Mouse (Mus musculus) intestine, postnatal 0 days (tissue): ENCODE measurements at regions not wholly inside any gene's neighbourhood (a gene's known extent, or its start where the extent isn't known, plus 50 kb on each side); places are given as distances from the start of the nearest gene placed in this dataset.

ENCODE experiments used
- ATAC-seq: fragments of 200-750 bp; cut with Nextera tagmentation; 2 replicates; pipeline ENCODE4 v1.8.0; 2017; ENCODE audit warnings: mild to moderate bottlenecking, moderate TSS enrichment, moderate library complexity
- H3K27ac ChIP-seq: fragments of 300-500 bp; sonication (generic); 2 replicates; pipeline ENCODE4 v1.5.1; 2014; ENCODE audit warnings: mild to moderate bottlenecking, low read depth, low read length, moderate library complexity
- H3K27me3 ChIP-seq: fragments of 300-500 bp; sonication (generic); replicated peaks from 2 replicates; pipeline ENCODE4 v1.6.1; 2014; ENCODE audit warnings: low read length, mixed read lengths; ENCODE audit not compliant: control insufficient read depth, insufficient read depth
- H3K36me3 ChIP-seq: fragments of 300-500 bp; sonication (generic); 2 replicates; pipeline ENCODE4 v1.6.1; 2014; ENCODE audit warnings: mild to moderate bottlenecking, moderate library complexity; ENCODE audit not compliant: control insufficient read depth, insufficient read depth
- H3K4me1 ChIP-seq: fragments of 300-500 bp; sonication (generic); replicated peaks from 2 replicates; pipeline ENCODE4 v1.6.1; 2014; ENCODE audit warnings: antibody characterized with exemption, low read length, mixed read lengths; ENCODE audit not compliant: control insufficient read depth, insufficient read depth
- H3K4me2 ChIP-seq: fragments of 300-500 bp; sonication (generic); replicated peaks from 2 replicates; pipeline ENCODE4 v1.6.1; 2014; ENCODE audit warnings: low read depth, mild to moderate bottlenecking, moderate library complexity
- H3K4me3 ChIP-seq: fragments of 300-500 bp; sonication (generic); 2 replicates; pipeline ENCODE4 v1.5.1; 2014; ENCODE audit warnings: low read depth, low read length
- H3K9ac ChIP-seq: fragments of 300-500 bp; sonication (generic); 2 replicates; pipeline ENCODE4 v1.6.1; 2014; ENCODE audit warnings: mild to moderate bottlenecking, low read depth, low read length
- H3K9me3 ChIP-seq: fragments of 300-500 bp; sonication (generic); 2 replicates; pipeline ENCODE4 v1.6.1; 2016; ENCODE audit warnings: mixed run types; ENCODE audit not compliant: control insufficient read depth
- CTCF ChIP-seq: sonication (generic); IDR thresholded peaks from 2 replicates; pipeline ENCODE4 v1.5.1; 2016; ENCODE audit warnings: low read depth, mild to moderate bottlenecking, control low read depth, antibody characterized with exemption, moderate library complexity
- WGBS: fragments of 180-500 bp; shearing (Covaris S2); extraction: QIAGEN DNeasy Blood & Tissue Kit; methylation state at CpG from one replicate; pipeline ENCODE4 v1.1.7; 2014; 5-methylcytosine and 5-hydroxymethylcytosine counted together

DNA sequence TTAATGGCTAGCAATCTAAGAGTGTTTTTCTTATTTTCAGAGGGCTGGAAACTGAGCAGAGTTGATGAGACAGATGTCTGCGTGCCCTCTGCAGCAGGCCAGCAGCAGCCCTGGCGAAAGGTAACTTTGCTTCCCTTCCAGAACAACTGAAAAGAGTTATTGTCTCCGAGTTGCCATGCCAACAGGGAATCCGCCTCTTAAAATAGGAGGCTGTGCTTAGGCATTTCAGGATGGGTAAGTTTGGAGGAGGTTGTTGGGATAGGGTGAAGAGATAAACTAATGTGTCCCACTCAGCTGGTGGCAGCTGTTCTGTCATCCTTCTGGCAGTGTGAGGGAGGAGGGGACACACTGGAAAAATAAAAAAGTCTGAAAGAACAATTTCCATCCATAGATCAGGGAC lies 100.6 kb upstream of the Sertad2 start:
- H3K4me1 ChIP-seq: peaks cover 4% of the 10 kb centered on the region; the same call in 1 of the 2 replicates
- no peaks in the 10 kb centered on the region for H3K36me3 ChIP-seq
- ATAC-seq: no peak
- H3K27ac ChIP-seq: no peak overlapping the region
- no peaks in the 10 kb centered on the region for H3K9me3 ChIP-seq
- TF ChIP-seq CTCF: no peak
- no peak overlapping the region for H3K4me2 ChIP-seq
- H3K4me3 ChIP-seq: no peak overlapping the region
- H3K9ac ChIP-seq: no peak overlapping the region
- H3K27me3 ChIP-seq: no peaks in the 10 kb centered on the region
- WGBS: 48% methylated on average over 4 of the region's 4 CpGs

DNA sequence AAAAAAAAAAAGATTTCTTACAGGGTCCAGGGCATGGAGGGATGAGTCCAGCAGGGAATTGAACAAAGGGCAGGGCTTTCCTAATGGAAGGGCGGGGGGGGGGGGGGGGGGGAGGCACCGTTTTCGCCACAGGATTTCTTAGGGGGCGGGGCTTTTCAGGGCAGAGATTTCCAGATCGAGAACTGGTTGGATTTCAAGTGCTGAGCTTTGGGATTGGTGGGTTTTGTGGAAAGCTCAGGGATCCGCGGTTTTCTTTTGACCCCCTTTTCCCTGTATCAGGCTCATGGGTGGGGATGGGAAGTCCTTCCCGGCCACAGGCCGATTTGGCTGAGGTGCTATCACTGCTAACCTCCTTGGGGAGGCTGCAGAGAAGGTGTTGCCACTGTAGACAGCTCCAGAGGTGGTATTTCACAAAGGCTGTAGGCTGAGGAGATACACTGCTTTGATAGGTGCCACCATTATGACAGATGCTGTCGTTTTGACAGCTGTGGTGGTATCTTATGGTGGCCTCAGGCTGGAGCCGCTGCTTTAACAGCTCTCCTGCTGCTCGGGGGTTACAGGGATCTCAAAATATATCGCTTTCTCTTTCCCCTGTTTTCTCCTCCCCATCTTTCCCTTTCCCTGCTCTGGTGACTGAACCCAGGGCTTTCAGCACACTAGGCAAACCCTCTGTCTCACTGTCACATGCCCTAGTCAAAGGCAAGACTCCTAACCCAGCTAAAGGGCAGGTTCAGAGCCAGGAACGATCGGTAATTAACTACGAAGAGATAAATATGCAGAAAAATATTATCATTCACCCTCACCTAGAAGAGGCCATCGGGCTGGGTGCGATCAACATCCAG lies 97.8 kb upstream of the Sertad2 start:
- WGBS: 12% methylated on average over 18 of the region's 18 CpGs
- peak overlapping the region; percentile 21 for H3K4me3 ChIP-seq
- H3K9ac ChIP-seq: no peak overlapping the region
- H3K4me1 ChIP-seq: peaks cover 4% of the 10 kb centered on the region; the same call in 1 of the 2 replicates
- H3K27me3 ChIP-seq: no peaks in the 10 kb centered on the region
- TF ChIP-seq CTCF: no peak
- H3K4me2 ChIP-seq: peak overlapping the region; percentile 57
- no peaks in the 10 kb centered on the region for H3K9me3 ChIP-seq
- no peaks in the 10 kb centered on the region for H3K36me3 ChIP-seq
- ATAC-seq: no peak; the same call in 1 of the 2 replicates
- H3K27ac ChIP-seq: no peak overlapping the region

DNA sequence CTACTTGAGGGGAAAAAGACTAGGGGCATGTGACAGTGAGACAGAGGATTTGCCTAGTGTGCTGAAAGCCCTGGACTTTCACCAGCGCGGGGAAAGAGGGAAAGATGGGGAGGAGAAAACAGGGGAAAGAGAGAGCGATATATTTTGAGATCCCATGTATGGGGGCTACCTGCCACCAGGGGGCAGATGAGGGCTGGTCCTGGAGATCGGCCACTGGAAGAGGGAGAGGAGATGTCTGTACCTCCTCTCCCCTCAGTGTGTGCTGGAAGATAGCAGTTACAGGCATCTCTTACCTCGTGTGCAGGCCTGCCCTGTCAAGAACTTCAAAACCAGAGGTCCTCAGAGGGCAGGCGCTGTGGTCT lies 97.2 kb upstream of the Sertad2 start:
- Histone ChIP-seq H3K36me3 (no peaks in the 10 kb centered on the region), H3K4me1 (peaks cover 4% of the 10 kb centered on the region; the same call in 1 of the 2 replicates), H3K4me2 (peak overlapping the region; percentile 57), H3K27ac (no peak overlapping the region), H3K9ac (no peak overlapping the region), H3K27me3 (no peaks in the 10 kb centered on the region), H3K9me3 (no peaks in the 10 kb centered on the region), H3K4me3 (peak overlapping the region; percentile 21)
- 5% methylated on average over 6 of the region's 6 CpGs for WGBS
- peak; percentile 95 for TF ChIP-seq CTCF
- ATAC-seq: peak; percentile 74

DNA sequence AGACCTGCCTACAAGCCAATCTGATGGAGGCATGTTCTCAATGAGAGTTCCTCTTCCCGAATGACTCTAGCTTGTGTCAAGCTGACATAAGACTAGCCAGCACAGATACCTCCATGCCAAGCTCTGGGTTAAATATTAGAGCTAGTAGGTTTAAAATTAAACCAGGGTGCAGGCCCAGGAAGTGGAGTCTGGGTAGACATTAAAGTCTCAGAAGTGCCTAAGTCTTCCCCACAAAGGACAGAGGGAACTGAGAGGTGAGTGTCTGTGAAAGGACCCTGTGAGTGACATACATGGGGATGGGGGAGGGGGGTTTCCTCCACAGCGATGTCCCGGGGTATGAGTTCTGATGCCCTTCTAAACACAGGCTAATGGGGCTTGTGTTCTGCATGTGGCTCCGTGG lies 90.2 kb upstream of the Sertad2 start:
- Histone ChIP-seq H3K4me3 (no peak overlapping the region), H3K4me1 (peaks cover 6% of the 10 kb centered on the region; the same call in 1 of the 2 replicates), H3K9ac (no peak overlapping the region), H3K36me3 (no peaks in the 10 kb centered on the region), H3K4me2 (no peak overlapping the region), H3K9me3 (no peaks in the 10 kb centered on the region), H3K27me3 (no peaks in the 10 kb centered on the region), H3K27ac (no peak overlapping the region)
- ATAC-seq: no peak
- 44% methylated on average over 4 of the region's 4 CpGs for WGBS
- TF ChIP-seq CTCF: no peak

DNA sequence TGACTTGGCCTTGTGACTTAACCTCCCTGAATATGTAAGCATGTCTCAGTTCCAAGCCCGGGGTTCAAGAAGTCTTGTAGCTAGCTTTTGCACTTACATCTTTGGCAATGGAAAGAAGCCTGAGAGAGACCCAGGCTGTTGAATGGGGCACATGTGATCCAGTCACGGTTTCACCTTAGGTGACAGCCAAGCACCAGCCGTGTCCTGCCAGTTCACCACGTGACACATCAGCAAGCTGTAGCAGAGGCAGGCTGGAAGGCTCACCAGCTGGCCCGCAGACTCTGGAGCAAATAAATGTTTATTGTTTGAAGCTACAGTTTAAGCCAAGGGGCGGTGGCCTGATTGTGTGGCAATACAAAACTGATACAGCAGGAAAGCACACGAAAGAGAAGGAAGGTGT lies 89.3 kb upstream of the Sertad2 start:
- H3K27ac ChIP-seq: no peak overlapping the region
- H3K4me2 ChIP-seq: no peak overlapping the region
- TF ChIP-seq CTCF: no peak
- no peaks in the 10 kb centered on the region for H3K27me3 ChIP-seq
- peak; percentile 81 for ATAC-seq
- H3K9ac ChIP-seq: no peak overlapping the region
- H3K9me3 ChIP-seq: no peaks in the 10 kb centered on the region
- H3K36me3 ChIP-seq: no peaks in the 10 kb centered on the region
- H3K4me1 ChIP-seq: peaks cover 6% of the 10 kb centered on the region; the same call in 1 of the 2 replicates
- H3K4me3 ChIP-seq: no peak overlapping the region
- 40% methylated on average over 7 of the region's 7 CpGs for WGBS

DNA sequence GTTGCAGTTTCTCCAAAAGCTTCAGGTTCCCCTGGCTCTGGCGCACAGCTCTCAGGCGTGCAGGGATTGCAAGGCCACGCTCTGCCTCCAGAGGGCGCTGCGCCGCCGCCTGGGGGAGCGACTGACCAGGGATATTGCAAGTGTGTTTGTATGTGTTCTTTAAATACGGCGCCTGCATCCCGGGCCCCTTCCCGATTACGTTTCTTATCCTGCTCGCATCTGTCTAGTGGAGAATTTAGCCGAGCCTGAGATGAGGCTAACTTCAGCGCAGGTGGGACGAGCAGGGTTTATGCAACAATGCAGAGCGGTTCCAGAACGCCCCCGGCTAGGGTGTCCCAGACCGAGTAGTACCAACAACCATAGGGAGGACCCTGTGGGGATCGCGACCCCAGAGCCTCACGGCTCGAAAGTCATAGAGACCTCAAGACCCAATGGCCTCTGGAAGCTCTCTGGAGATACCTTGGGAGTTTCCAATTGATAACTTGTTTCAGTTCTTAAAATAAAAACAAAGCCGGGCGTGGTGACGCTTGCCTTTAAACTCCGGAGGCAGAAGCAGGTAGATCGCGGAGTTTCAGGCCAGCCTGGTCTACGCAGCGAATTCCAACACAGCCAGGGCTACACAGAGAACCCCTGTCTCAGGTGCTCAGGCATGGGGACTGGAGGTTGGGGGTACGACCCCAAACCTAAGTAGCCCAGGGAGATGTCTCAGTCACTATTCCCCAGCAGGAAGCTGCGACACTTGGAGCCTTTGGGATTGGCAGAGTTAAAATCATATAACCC lies 87.8 kb upstream of the Sertad2 start:
- peaks cover 6% of the 10 kb centered on the region; the same call in 1 of the 2 replicates for H3K4me1 ChIP-seq
- 1% methylated on average over 35 of the region's 35 CpGs for WGBS
- peak overlapping the region; percentile 38 for H3K9ac ChIP-seq
- no peaks in the 10 kb centered on the region for H3K36me3 ChIP-seq
- H3K27ac ChIP-seq: no peak overlapping the region
- no peaks in the 10 kb centered on the region for H3K9me3 ChIP-seq
- peak; percentile 67 for ATAC-seq
- peak overlapping the region; percentile 64 for H3K4me3 ChIP-seq
- H3K27me3 ChIP-seq: no peaks in the 10 kb centered on the region
- TF ChIP-seq CTCF: peak; percentile 99
- H3K4me2 ChIP-seq: peak overlapping the region; percentile 98
